Mouse (Mus musculus) gastrocnemius, postnatal 14 days (tissue): ENCODE data around the gene Gpr180. TPM values are rescaled to one million over a fixed set of nuclear protein-coding genes. Genes with fewer than 3 reads are reported as not detected.
A peak's percentile ranks its signal among the peaks of the same experiment; 100 is the strongest.
"Not testable (repeated sequence)": the region's sequence is repeated elsewhere in the genome, so short reads cannot be mapped to it uniquely, and the experiment has no call there.

Experiments
- DNase-seq: peaks from one replicate; pipeline ENCODE4 v3.0.0; 2021; ENCODE audit warnings: mixed read lengths
- intact Hi-C: fragments of 180-260 bp; cut with DNase I; formaldehyde crosslinking; loops from one replicate; pipeline ENCODE4 v1.15.1; 2025; ENCODE audit warnings: low total_unique reads
- total RNA-seq, 2 experiments: library from RNA; stranded (reverse); gene quantifications; 2 replicates each; pipeline ENCODE4 v1.2.3; 2021

Gene Gpr180
- total RNA-seq, 2 experiments from 2014 or later: 23.3 to 28.8 TPM

- no peak for DNase-seq
- intact Hi-C loops: loop anchor here (5.0 kb wide), 1 partner anchor 149 kb away; no protein-coding TSS in a partner anchor
Observed at GRCm38 (mm10) chr14:118150656-118151551, 13.9 kb downstream of the Gpr180 start.

GRCm38 (mm10) chr14:118151651-118152293, 14.8 kb downstream of the Gpr180 start:
- intact Hi-C loops: loop anchor here (5.0 kb wide), 1 partner anchor 149 kb away; no protein-coding TSS in a partner anchor
- peak; percentile 27 for DNase-seq

DNA sequence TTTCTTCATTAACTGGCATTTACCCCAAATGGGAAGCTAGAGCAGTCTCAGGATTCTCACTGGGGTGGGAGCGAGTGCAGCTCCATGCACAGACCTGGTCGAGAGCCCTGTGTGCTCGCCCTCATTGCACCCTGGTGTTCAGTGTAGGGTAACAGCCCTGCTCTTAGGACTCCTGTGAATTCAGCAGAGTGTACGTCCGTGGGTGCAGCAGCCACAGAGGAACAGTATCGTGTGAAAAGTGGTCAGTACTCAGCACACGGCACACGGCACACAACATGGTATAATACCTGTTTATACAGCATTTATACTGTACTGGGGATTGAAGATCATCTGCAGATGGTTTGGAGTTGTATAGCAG, 15.3 kb downstream of the Gpr180 start:
- no peak for DNase-seq
- intact Hi-C loops: loop anchor here (5.0 kb wide), 1 partner anchor 150 kb away; no protein-coding TSS in a partner anchor

DNA sequence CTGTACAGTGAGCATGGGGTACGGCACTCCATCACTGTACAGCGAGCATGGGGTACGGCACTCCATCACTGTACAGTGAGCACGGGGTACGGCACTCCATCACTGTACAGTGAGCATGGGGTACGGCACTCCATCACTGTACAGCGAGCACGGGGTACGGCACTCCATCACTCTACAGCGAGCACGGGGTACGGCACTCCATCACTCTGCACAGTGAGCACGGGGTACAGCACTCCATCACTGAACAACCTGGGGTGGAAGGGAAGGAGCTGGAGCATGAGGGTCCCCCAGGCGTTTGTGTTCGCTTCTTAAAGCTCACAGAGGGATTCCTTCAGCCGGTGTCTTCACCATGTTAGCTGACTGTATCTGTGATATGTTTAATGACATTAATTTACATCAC, 19.1 kb downstream of the Gpr180 start:
- DNase-seq: not testable (repeated sequence)
- intact Hi-C loops: loop anchor here (5.0 kb wide), 1 partner anchor 436 kb away; no protein-coding TSS in a partner anchor

DNA sequence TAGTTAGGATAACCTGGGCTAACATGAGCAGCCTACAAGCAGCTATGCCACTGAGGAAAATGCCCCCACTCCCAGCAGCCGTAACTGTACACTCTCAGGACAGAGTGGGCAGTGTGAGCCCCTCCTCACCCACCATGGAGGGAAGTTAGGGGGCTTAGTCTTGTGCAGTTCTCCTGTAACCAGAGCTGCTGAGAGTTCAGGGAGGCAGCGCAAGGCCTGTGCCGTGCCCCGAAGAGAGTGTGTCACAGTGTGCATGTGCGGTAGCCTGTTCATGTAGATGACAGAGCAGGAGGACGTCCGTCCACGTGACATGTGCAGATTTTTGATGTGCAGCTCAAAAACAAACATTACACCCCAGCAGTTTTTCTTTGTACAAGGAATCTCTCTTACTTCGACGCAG, 19.8 kb downstream of the Gpr180 start:
- intact Hi-C loops: loop anchor here (5.0 kb wide), 1 partner anchor 436 kb away; no protein-coding TSS in a partner anchor
- no peak for DNase-seq

- intact Hi-C loops: loop anchor here (5.0 kb wide), 1 partner anchor 435 kb away; no protein-coding TSS in a partner anchor
- DNase-seq: peak; percentile 47
Observed at GRCm38 (mm10) chr14:118157146-118157545, 20.2 kb downstream of the Gpr180 start.

DNA sequence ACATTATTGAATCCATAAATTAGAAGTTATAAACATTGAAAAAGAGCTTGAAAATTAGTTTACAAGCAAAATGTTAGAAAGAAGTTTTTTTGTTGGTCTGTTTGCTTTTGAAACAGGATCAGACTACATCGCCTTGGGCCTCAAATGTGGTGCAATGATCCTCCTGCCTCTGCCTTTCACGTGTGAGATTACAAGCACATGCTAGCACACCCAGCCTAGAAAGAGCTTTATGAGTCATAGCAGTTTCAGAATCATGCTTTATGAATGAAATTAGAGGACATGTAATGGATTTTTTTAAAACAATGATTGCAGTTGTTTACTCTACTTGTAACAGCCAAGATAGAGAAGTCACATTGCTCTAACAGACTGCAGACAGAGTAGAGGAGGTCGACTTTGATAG, 24.8 kb downstream of the Gpr180 start:
- intact Hi-C loops: no loop called here
- no peak for DNase-seq

GRCm38 (mm10) chr14:118162640-118163039, 25.7 kb downstream of the Gpr180 start:
- no peak for DNase-seq
- intact Hi-C loops: no loop called here

GRCm38 (mm10) chr14:118168776-118169175, 31.8 kb downstream of the Gpr180 start:
- DNase-seq: no peak
- intact Hi-C loops: no loop called here

GRCm38 (mm10) chr14:118173590-118174203, 36.7 kb downstream of the Gpr180 start:
- intact Hi-C loops: no loop called here
- DNase-seq: no peak

DNA sequence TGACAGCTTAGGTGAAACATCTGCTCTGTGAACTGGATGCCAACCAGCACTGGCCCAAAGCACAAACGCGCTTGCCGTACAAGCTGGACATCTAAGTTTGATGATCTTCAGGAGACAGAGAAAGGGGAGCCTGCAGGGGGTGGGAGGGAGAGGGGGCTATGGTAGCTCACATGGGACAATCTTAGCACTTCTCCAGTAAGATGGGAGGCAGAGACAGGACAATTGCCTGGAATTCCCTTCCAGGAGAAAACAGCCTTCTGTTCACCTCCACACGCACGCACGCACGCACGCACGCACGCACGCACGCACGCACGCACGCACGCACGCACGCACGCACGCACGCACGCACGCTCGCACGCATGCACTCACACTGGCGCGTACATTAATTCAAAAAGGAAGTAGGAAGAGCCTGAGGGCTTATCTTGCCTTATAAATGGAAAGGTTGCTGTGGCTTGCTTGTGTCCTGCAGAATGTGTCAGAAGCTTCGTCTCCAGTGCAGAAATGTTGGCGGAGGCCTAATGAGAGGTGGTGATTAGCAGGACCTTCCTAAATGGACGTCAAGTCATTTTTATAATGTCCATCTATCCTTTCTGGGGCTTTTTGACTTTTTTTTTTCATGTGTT, 38.2 kb downstream of the Gpr180 start:
- DNase-seq: no peak
- intact Hi-C loops: no loop called here

DNA sequence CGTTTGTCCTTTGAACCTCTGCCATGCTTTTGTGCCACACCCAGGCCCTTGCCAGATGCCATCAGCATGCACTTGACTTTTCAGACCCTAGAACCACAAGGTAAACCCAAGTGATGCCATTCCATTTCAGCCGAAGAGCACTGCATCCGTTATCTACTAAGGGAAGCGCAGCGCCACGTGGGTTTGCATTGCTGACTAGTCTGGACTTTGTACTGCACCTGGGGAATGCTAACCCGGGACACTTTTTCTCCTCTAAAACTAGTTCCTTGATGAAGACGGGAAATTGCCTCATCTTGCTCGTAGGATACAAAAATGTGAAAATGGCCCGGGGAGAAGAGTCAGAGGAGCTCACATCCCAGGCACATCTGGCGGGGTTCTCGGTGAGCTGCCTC, 38.7 kb downstream of the Gpr180 start:
- intact Hi-C loops: no loop called here
- no peak for DNase-seq

DNA sequence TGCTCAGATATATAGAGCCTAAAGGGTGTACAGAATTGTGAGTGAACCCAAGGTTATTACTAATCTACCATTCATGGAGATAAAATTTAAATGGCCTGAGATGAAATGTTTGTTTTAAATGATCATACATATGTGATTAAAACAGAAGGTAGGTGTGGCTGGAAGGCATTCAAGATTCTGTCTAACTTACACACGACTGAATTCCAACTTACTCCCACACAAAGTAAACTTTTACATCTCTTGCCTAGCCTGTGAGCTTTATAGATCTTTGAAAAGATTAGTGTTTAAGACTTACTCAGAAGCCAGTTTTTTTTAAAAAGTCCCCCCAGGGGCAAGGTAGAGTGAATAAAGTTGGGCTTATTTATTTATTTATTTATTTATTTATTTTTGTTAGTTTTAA, 42.3 kb downstream of the Gpr180 start:
- intact Hi-C loops: no loop called here
- no peak for DNase-seq

DNA sequence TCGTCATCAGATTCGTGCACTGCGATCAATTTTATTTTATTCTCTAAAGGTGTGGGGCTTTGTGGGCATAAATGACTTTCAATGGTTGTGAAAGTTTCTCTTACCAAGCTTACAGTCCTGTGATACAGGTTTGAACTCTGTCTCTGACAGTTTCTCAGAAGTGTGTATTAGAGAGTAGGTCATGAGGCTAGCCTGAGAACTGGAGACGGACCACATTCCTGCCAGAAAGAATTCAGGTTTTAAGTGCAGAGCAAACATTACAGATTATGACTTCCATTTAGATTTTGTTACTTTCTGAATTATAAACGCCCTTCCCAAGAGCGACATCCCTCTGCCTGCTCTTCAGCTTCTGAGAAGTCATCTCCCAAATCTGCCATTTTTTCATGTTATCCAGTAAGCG, 42.7 kb downstream of the Gpr180 start:
- intact Hi-C loops: no loop called here
- DNase-seq: no peak

DNA sequence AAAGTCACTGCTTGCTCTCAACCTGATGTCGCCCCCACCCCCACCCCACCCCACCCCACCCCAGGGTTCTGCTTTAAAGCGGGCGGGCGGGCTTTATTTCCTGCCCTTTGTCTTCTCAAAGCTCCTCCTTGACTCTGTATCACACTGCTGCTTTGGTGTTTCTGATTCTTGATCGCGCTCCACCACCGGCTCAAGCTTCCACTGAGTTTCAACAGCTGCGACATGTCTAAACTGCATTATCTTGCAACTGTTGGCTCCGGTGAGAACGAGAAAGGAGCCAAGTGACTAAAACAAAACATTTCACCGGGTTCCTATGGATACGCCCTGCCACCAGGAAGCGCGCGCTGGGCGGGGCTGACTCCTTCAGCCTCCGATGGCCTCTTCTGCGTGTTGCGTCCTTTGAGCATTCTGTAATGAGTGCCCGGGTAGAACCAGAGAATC, 43.2 kb downstream of the Gpr180 start:
- intact Hi-C loops: no loop called here
- DNase-seq: peak; percentile 51

DNA sequence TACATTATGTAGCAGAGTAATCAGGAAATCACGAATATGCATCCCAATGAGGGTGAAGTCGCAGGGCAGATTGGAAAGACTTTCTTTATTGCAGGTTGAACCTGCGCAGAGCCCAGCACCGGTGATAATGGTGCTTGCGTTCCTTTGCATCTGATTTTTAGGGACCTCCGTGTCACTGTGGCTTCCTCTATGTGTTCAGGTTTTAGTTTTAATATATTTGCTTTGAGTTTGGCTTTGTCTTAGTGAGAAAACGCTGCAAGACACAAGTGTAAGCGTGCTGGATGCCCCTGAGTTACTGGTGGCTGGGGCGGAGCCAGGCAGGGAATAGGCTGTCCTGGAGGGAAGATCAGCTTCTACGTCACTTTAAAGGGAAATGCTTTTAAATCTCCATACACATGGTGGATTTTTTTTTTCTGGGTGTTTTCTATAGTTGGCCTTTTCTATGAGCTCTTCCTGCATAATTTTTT, 43.8 kb downstream of the Gpr180 start:
- intact Hi-C loops: no loop called here

DNA sequence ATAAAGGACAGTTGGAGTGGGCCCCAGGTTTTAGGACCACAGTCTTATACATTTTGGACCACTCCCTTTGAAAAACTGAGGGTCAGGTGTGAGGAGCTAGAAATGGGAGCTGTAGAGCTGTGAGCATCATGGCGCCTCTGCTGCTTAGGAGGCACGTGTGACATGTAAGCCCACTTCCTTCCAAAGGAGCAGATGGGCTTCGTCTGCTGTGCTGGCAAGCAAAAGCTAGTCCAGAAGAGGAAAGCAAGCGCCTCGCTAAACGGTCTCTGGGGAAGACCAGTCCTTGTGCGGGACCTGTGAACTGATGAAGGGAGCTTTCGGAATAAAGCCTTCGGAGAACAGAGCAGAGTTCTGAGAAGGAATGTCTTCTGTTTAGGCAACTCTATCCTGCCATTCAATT, 54.5 kb downstream of the Gpr180 start:
- intact Hi-C loops: no loop called here
- DNase-seq: no peak

More for the DNA sequence above, 43.8 kb downstream of the Gpr180 start:
- peak; percentile 23 for DNase-seq

DNA sequence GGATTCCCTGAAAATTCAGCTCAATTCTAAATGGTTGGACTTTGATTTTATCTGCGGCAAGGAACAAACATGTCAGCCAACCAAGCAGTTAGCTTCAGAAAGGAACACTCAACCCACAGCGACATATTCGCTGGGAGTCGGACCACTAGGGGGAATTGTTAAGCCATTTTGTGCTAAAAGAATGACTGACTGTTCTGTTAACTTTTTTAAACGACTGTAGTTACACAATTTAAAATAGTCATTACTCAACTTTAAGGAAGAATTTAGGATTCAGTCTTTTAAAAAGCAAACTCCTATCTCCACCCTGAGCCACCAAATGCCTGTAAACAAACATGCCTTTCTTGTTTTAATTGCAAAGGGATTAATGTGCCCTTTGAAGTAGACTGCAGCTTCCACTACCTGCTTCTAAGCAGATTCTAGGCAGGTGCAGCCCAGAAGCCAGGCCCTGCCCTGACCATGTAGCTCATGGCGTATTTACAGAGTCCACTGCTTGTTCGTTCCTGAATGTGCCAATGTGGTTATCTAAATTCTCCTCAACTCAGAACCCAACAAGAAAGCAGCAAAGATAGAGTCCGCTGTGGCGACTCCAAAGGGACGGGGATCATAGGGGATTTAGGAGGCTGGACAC, 56.2 kb downstream of the Gpr180 start:
- intact Hi-C loops: no loop called here
- DNase-seq: no peak

DNA sequence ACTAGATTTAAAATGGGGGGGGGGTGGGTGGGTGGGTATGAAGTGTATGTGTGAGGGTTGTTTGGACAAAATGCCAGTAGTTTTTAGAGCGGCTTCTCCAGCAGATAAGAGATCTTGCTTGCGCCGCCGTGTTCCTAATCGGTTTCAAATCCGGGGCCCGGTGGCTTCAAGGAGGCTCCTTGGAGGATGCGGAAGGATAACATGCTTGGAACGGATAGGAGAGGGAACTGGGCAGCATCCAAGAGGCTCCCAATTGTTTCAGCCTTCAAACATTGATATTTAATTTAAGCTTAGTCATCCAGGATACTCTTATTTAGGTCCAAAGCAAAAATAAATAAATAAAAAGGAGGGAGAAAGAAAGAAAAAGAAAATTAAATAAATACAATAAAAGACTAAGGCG, 56.7 kb downstream of the Gpr180 start:
- no peak for DNase-seq
- intact Hi-C loops: no loop called here
